Mouse (Mus musculus) C2C12 (cell line): ENCODE measurements around the gene Tbc1d10c.
"Not testable (repeated sequence)": the region's sequence is repeated elsewhere in the genome, so short reads cannot be mapped to it uniquely, and the experiment has no call there.

Experiments
- CTCF ChIP-seq: IDR thresholded peaks from one replicate; pipeline ENCODE4 v1.5.1; 2011; ENCODE audit not compliant: control insufficient read depth, insufficient read depth, insufficient read length
- FOSL1 ChIP-seq: IDR thresholded peaks from one replicate; pipeline ENCODE4 v1.8.0; 2011; ENCODE audit warnings: mild to moderate bottlenecking, low read length; ENCODE audit not compliant: poor library complexity, insufficient read depth, severe bottlenecking
- MYOD1 ChIP-seq: IDR thresholded peaks from one replicate; pipeline ENCODE4 v1.6.1; 2011; ENCODE audit warnings: low read depth; ENCODE audit not compliant: control insufficient read depth, insufficient read length
- MYOG ChIP-seq: IDR thresholded peaks from one replicate; pipeline ENCODE4 v1.6.1; 2011; ENCODE audit not compliant: control insufficient read depth, insufficient read length; ENCODE audit errors: extremely low read depth
- USF1 ChIP-seq: IDR thresholded peaks from one replicate; pipeline ENCODE4 v1.6.1; 2011; ENCODE audit warnings: low read depth, mild to moderate bottlenecking, control low read depth, moderate library complexity

DNA sequence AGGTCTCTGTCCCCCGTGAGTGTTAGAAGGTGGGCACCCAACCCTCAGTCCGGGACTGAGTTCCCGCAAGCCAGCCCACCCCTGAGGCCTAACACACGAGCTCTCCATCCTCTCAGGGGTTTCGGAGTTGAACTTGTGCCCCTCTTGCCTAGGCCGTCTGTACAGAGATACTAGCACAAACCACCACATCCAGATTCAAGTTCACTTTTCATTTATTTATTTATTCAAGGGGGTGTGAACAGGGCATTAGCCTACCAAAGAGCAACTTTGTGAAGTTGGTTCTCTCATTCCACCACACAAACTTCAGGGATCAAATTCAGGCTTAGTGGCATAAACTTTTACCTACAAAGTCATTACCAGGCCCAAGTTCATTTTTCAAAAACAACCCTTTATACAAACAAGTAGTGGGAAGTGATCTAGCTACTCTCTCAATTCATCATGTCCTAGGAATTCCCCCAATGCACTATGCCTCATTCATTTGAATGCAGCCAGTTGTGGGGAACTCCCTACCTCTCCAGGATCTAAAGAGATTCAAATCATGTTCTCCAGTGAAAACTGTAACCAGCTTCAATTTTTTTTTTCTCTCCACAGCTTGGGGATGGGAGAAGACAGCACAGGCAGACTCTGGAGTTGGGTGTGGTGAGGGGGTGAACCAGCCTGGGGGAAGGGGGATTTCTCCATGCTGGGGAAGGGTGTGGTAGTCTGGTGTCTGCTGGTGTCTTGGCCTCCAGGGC, 55.7 kb downstream of the Tbc1d10c start:
- TF ChIP-seq FOSL1, MYOD1, CTCF, MYOG, USF1: not testable (repeated sequence)
